Mouse (Mus musculus) kidney, adult 2 months (tissue): Measurements from ENCODE around the gene Wbp2.

ENCODE experiments used
- CTCF ChIP-seq: fragments of 200-500 bp; conservative IDR thresholded peaks from 2 replicates; pipeline ENCODE4 v1.5.1; 2011; ENCODE audit warnings: low read depth, mild to moderate bottlenecking, control low read depth, low read length, moderate library complexity, mixed read lengths; ENCODE audit not compliant: insufficient read depth, insufficient read length
- POLR2A ChIP-seq: fragments of 200-500 bp; IDR thresholded peaks from one replicate; pipeline ENCODE4 v1.6.1; 2011; ENCODE audit warnings: low read depth, low read length, control low read depth

GRCm38 (mm10) chr11:116037826-116038225 is 49.0 kb downstream of the Wbp2 start:
- TF ChIP-seq POLR2A = no peak
- no peak for TF ChIP-seq CTCF
